Mouse (Mus musculus): ENCODE measurements around the gene Unc5c. TPM values are rescaled to one million over a fixed set of nuclear protein-coding genes. Genes with fewer than 3 reads are reported as not detected.

Unc5c gene
- polyA plus RNA-seq, 1 experiment, result 6.0 TPM

- Histone ChIP-seq H3K79me3 (ENCODE audit: low read depth) (no peaks in the 10 kb centered on the region), H3K79me2 (ENCODE audit: control insufficient read depth, insufficient read depth) (no peaks in the 10 kb centered on the region), H3K36me3 (ENCODE audit: control insufficient read depth, insufficient read depth) (no peaks in the 10 kb centered on the region), H3ac (ENCODE audit: control insufficient read depth, insufficient read length, low read depth) (no peak overlapping the region), H3K4me3 (ENCODE audit: insufficient read depth, poor library complexity, severe bottlenecking) (no peak overlapping the region), H3K27me3 (ENCODE audit: control insufficient read depth, insufficient read depth, insufficient read length) (no peaks in the 10 kb centered on the region)
- TF ChIP-seq CEBPB (IDR thresholded peaks at IDR 0.05; ENCODE audit: low read depth), result no peak
- TF ChIP-seq MAX (IDR thresholded peaks at IDR 0.05), result no peak
- no peak for TF ChIP-seq USF1 (IDR thresholded peaks at IDR 0.05; ENCODE audit: low read depth)
- TF ChIP-seq MYOG (IDR thresholded peaks at IDR 0.05; ENCODE audit: control insufficient read depth, extremely low read depth, insufficient read length), result no peak
- no peak for TF ChIP-seq MYOD1 (IDR thresholded peaks at IDR 0.05; ENCODE audit: control insufficient read depth, insufficient read length, low read depth)
- TF ChIP-seq CTCF (IDR thresholded peaks at IDR 0.05; ENCODE audit: control insufficient read depth, insufficient read depth, insufficient read length), result no peak
- TF ChIP-seq FOSL1 (IDR thresholded peaks at IDR 0.05; ENCODE audit: insufficient read depth, low read length, poor library complexity, severe bottlenecking), result no peak
These were observed 339.1 kb downstream of the Unc5c start for GRCm38 (mm10) chr3:141804133-141804532.

GRCm38 (mm10) chr3:141809581-141809980, 344.6 kb downstream of the Unc5c start:
- no peak overlapping the region for H3K4me3 ChIP-seq (ENCODE audit: insufficient read depth, poor library complexity, severe bottlenecking)
- no peaks in the 10 kb centered on the region for H3K27me3 ChIP-seq (ENCODE audit: control insufficient read depth, insufficient read depth, insufficient read length)
- H3K36me3 ChIP-seq (ENCODE audit: control insufficient read depth, insufficient read depth), result no peaks in the 10 kb centered on the region
- H3K79me3 ChIP-seq (ENCODE audit: low read depth), result no peaks in the 10 kb centered on the region
- TF ChIP-seq USF1 (IDR thresholded peaks at IDR 0.05; ENCODE audit: low read depth) (no peak), FOSL1 (IDR thresholded peaks at IDR 0.05; ENCODE audit: insufficient read depth, low read length, poor library complexity, severe bottlenecking) (no peak), CEBPB (IDR thresholded peaks at IDR 0.05; ENCODE audit: low read depth) (no peak), MAX (IDR thresholded peaks at IDR 0.05) (no peak), CTCF (IDR thresholded peaks at IDR 0.05; ENCODE audit: control insufficient read depth, insufficient read depth, insufficient read length) (no peak), MYOD1 (IDR thresholded peaks at IDR 0.05; ENCODE audit: control insufficient read depth, insufficient read length, low read depth) (no peak), MYOG (IDR thresholded peaks at IDR 0.05; ENCODE audit: control insufficient read depth, extremely low read depth, insufficient read length) (no peak)
- no peak overlapping the region for H3ac ChIP-seq (ENCODE audit: control insufficient read depth, insufficient read length, low read depth)
- no peaks in the 10 kb centered on the region for H3K79me2 ChIP-seq (ENCODE audit: control insufficient read depth, insufficient read depth)

- H3K36me3 ChIP-seq (ENCODE audit: control insufficient read depth, insufficient read depth), result no peaks in the 10 kb centered on the region
- H3K27me3 ChIP-seq (ENCODE audit: control insufficient read depth, insufficient read depth, insufficient read length), result no peaks in the 10 kb centered on the region
- H3K4me3 ChIP-seq (ENCODE audit: insufficient read depth, poor library complexity, severe bottlenecking), result no peak overlapping the region
- no peaks in the 10 kb centered on the region for H3K79me2 ChIP-seq (ENCODE audit: control insufficient read depth, insufficient read depth)
- no peaks in the 10 kb centered on the region for H3K79me3 ChIP-seq (ENCODE audit: low read depth)
- H3ac ChIP-seq (ENCODE audit: control insufficient read depth, insufficient read length, low read depth), result no peak overlapping the region
- TF ChIP-seq CTCF (IDR thresholded peaks at IDR 0.05; ENCODE audit: control insufficient read depth, insufficient read depth, insufficient read length), result no peak
- no peak for TF ChIP-seq MYOD1 (IDR thresholded peaks at IDR 0.05; ENCODE audit: control insufficient read depth, insufficient read length, low read depth)
- TF ChIP-seq MAX (IDR thresholded peaks at IDR 0.05), result no peak
- no peak for TF ChIP-seq FOSL1 (IDR thresholded peaks at IDR 0.05; ENCODE audit: insufficient read depth, low read length, poor library complexity, severe bottlenecking)
- TF ChIP-seq CEBPB (IDR thresholded peaks at IDR 0.05; ENCODE audit: low read depth), result no peak
- TF ChIP-seq MYOG (IDR thresholded peaks at IDR 0.05; ENCODE audit: control insufficient read depth, extremely low read depth, insufficient read length), result no peak
- no peak for TF ChIP-seq USF1 (IDR thresholded peaks at IDR 0.05; ENCODE audit: low read depth)
These were observed 345.9 kb downstream of the Unc5c start for GRCm38 (mm10) chr3:141810944-141811343.

- no peaks in the 10 kb centered on the region for H3K36me3 ChIP-seq (ENCODE audit: control insufficient read depth, insufficient read depth)
- no peak overlapping the region for H3ac ChIP-seq (ENCODE audit: control insufficient read depth, insufficient read length, low read depth)
- H3K27me3 ChIP-seq (ENCODE audit: control insufficient read depth, insufficient read depth, insufficient read length), result no peaks in the 10 kb centered on the region
- no peaks in the 10 kb centered on the region for H3K79me2 ChIP-seq (ENCODE audit: control insufficient read depth, insufficient read depth)
- no peak overlapping the region for H3K4me3 ChIP-seq (ENCODE audit: insufficient read depth, poor library complexity, severe bottlenecking)
- TF ChIP-seq USF1 (IDR thresholded peaks at IDR 0.05; ENCODE audit: low read depth) (no peak), MYOG (IDR thresholded peaks at IDR 0.05; ENCODE audit: control insufficient read depth, extremely low read depth, insufficient read length) (no peak), MAX (IDR thresholded peaks at IDR 0.05) (no peak)
- H3K79me3 ChIP-seq (ENCODE audit: low read depth), result no peaks in the 10 kb centered on the region
These were observed 346.3 kb downstream of the Unc5c start for GRCm38 (mm10) chr3:141811348-141811747.

DNA sequence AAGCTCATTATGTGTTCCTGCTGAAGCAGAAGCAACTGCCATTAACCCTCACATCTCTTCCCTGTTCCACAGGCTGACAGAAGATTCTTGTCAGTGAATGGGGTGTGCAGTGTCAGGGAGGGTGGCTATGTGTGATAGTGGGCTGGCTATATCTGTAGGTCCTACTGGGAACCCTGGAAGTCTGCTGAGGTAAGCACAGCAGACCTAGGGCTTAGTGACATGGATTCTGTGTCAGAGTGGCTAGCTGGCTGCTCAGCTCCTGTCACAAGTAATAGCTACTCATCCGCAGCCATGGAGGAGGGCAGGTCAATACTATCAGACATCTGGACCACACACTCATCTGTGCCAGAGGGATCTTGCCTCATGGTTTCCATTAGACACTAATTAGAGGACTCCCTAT, 349.8 kb downstream of the Unc5c start:
- H3K4me3 ChIP-seq (ENCODE audit: insufficient read depth, poor library complexity, severe bottlenecking), result no peak overlapping the region
- H3K27me3 ChIP-seq (ENCODE audit: control insufficient read depth, insufficient read depth, insufficient read length), result no peaks in the 10 kb centered on the region
- H3K79me3 ChIP-seq (ENCODE audit: low read depth), result no peaks in the 10 kb centered on the region
- no peak for TF ChIP-seq MAX (IDR thresholded peaks at IDR 0.05)
- no peak for TF ChIP-seq CTCF (IDR thresholded peaks at IDR 0.05; ENCODE audit: control insufficient read depth, insufficient read depth, insufficient read length)
- no peak for TF ChIP-seq FOSL1 (IDR thresholded peaks at IDR 0.05; ENCODE audit: insufficient read depth, low read length, poor library complexity, severe bottlenecking)
- no peak for TF ChIP-seq MYOG (IDR thresholded peaks at IDR 0.05; ENCODE audit: control insufficient read depth, extremely low read depth, insufficient read length)
- TF ChIP-seq CEBPB (IDR thresholded peaks at IDR 0.05; ENCODE audit: low read depth), result no peak
- no peak for TF ChIP-seq MYOD1 (IDR thresholded peaks at IDR 0.05; ENCODE audit: control insufficient read depth, insufficient read length, low read depth)
- no peak for TF ChIP-seq USF1 (IDR thresholded peaks at IDR 0.05; ENCODE audit: low read depth)
- H3ac ChIP-seq (ENCODE audit: control insufficient read depth, insufficient read length, low read depth), result no peak overlapping the region
- H3K36me3 ChIP-seq (ENCODE audit: control insufficient read depth, insufficient read depth), result no peaks in the 10 kb centered on the region
- no peaks in the 10 kb centered on the region for H3K79me2 ChIP-seq (ENCODE audit: control insufficient read depth, insufficient read depth)

- no peaks in the 10 kb centered on the region for H3K79me3 ChIP-seq (ENCODE audit: low read depth)
- no peak overlapping the region for H3ac ChIP-seq (ENCODE audit: control insufficient read depth, insufficient read length, low read depth)
- TF ChIP-seq MAX (IDR thresholded peaks at IDR 0.05) (no peak), CTCF (IDR thresholded peaks at IDR 0.05; ENCODE audit: control insufficient read depth, insufficient read depth, insufficient read length) (no peak), USF1 (IDR thresholded peaks at IDR 0.05; ENCODE audit: low read depth) (no peak), CEBPB (IDR thresholded peaks at IDR 0.05; ENCODE audit: low read depth) (no peak), FOSL1 (IDR thresholded peaks at IDR 0.05; ENCODE audit: insufficient read depth, low read length, poor library complexity, severe bottlenecking) (no peak), MYOD1 (IDR thresholded peaks at IDR 0.05; ENCODE audit: control insufficient read depth, insufficient read length, low read depth) (no peak), MYOG (IDR thresholded peaks at IDR 0.05; ENCODE audit: control insufficient read depth, extremely low read depth, insufficient read length) (no peak)
- H3K4me3 ChIP-seq (ENCODE audit: insufficient read depth, poor library complexity, severe bottlenecking), result no peak overlapping the region
- no peaks in the 10 kb centered on the region for H3K27me3 ChIP-seq (ENCODE audit: control insufficient read depth, insufficient read depth, insufficient read length)
- no peaks in the 10 kb centered on the region for H3K36me3 ChIP-seq (ENCODE audit: control insufficient read depth, insufficient read depth)
- no peaks in the 10 kb centered on the region for H3K79me2 ChIP-seq (ENCODE audit: control insufficient read depth, insufficient read depth)
These were observed 353.7 kb downstream of the Unc5c start for GRCm38 (mm10) chr3:141818615-141819312.

Data from C2C12 (cell line).